Mouse (Mus musculus) brain, embryonic 14.5 days (tissue): ENCODE measurements around the gene Cdk14.

Experiments
- CTCF ChIP-seq: fragments of 200-500 bp; IDR thresholded peaks from 2 replicates; pipeline ENCODE4 v1.5.1; 2012; ENCODE audit warnings: inconsistent platforms, mild to moderate bottlenecking, moderate library complexity, borderline replicate concordance; ENCODE audit not compliant: insufficient read depth, insufficient read length; ENCODE audit errors: extremely low read depth
- POLR2A ChIP-seq: fragments of 200-500 bp; IDR thresholded peaks from 2 replicates; pipeline ENCODE4 v1.6.1; 2012; ENCODE audit warnings: mild to moderate bottlenecking, inconsistent platforms, borderline replicate concordance; ENCODE audit not compliant: poor library complexity, insufficient read depth, insufficient read length, severe bottlenecking; ENCODE audit errors: extremely low read depth

- TF ChIP-seq CTCF (no peak), POLR2A (no peak)
Measured at GRCm38 (mm10) chr5:4851934-4852710, 568.0 kb downstream of the Cdk14 start.
